Mouse (Mus musculus): ENCODE results near the gene Eme1. TPM values are rescaled to one million over a fixed set of nuclear protein-coding genes. Genes with fewer than 3 reads are reported as not detected.
A peak's percentile ranks its signal among the peaks of the same experiment; 100 is the strongest.

Gene Eme1
- total RNA-seq, 1 experiment from 2014 or later: not detected

DNA sequence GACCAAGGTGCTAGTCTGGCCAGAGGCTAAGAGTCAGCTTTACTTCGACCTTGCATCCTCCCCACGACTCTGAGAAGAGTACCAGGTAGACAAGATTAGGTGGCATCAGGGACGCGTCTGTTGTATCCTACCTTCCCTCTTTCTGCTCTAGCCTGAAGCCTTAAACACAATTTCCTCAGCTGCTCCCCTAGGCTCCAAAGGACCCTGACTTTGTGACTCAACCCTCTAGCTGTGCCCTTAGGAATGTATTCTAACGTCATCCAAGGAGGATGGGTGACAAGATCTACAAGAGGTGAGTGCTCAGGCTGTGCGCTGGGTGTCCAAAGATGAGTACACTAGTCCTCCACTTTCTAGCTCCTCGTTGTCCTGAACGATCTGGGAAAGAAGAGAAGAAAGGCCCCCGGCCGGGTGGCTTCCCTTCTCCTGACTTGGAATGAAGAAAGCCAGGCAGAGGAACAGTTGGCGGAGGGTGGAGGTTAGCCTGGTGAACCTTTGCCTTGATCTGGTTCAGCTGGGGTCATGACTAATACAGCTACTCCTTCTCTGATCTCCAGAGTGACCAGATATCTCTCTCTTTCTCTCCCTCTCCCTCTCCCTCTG is 51.3 kb downstream of the Eme1 start:
- 0 out of 2 replicates have a peak, but pooled peaks have one; percentile 7 for ATAC-seq (replicated peaks; ENCODE audit: insufficient number of reproducible peaks, low FRiP score, low TSS enrichment, poor library complexity, severe bottlenecking)

DNA sequence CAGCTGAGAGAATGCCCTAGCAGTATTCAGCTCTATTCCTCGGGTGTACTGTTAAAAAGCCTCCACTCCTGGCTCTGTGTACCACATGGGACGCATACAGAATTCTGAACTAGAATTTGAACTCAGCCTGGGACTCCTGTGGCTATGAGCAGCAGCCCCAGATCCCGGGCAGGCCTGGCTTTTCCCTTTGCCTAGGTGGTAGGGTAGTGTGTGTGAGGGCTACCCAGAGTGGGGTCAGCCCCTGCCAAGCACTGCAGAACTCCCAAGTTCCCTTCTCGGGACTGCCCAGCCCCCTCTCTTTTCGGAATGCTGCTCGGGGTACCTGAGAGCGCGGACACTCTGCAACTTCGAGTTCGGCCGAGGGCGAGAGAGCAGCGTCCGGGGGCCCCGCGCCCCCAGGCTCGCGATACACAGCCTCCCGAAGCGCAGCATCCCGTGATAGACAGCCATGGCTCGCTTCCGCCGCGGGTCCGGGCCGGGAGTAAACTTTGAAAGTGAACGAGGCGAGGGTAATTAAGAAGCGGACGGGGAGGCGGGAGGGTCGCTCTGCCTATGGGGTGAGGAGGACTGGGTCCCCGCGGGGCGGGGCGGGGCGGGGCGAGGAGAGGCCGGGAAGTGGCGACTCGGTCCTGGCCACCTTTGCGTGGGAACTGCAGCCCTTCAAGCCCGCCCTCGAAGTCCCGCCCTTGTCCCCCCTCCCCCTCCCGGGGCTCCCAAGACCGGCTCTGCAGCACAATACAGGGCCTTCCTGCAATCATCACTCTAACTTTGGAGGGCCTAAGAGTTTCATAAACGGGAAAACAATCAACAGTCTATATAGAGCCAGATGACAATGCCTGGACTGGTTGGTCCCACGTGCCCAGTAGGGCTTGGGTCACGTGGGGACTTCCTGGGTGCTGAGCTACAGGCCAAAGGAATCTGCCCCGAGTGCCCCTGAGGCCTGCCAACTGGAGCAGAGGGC is 52.2 kb downstream of the Eme1 start, which contains the start of gene Acsf2:
Gene Acsf2, minus strand, starts transcription at position 551 of the 961 bp plus-strand sequence.
- peak; percentile 56 for ATAC-seq (replicated peaks; ENCODE audit: insufficient number of reproducible peaks, low FRiP score, low TSS enrichment, poor library complexity, severe bottlenecking)

DNA sequence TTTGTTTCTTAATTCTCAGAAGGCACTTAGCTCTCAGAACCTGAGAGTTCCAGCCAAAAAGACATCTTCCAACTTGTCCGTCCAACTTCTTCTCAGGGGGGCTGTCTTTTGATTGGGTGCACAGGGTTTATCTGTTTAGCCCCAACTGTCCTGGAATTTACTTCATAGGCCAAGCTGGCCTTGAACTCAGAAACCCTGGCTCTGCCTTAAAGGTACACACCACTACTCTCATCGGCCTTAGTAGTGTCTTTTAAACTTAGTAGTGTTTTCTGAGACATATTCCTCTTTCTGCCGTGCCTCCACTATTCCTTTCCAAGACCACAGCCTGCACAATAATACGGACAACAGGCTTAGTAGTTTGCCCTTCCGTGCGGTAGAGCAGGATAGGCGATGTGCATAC is 53.3 kb downstream of the Eme1 start:
- ATAC-seq (replicated peaks; ENCODE audit: insufficient number of reproducible peaks, low FRiP score, low TSS enrichment, poor library complexity, severe bottlenecking): no peak

DNA sequence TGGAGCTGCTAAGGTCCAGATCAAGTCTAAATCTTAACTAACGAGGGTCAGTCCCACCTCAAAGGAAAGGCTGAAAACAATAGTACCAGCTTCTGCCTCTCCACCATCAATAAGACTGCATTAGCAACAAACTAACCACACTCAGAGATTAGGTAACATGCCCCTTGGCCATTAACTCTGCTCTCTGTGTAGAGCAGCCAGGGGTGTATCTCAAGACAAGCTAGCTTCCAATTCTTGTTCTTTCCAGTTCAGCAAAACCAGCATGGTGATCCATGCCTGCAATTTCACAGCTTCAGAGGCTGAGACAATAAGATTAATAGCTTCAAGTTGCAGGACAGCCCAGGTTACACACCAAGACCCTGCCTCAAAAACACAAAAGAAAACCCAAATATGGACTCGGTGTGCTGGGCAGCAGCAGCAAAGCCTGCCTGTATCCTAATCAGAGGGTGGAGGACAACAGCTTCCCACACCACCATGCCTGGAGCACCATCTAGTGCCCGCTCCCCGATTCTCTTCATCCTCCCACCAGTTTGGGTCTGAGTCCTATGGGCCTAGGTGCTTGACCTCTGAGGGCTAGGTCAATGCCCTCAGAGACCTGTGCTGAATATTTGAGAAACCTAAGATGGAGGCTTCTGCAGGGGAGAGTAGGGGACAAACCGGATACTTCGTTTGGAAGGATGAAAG is 55.2 kb downstream of the Eme1 start:
- no peak for ATAC-seq (replicated peaks; ENCODE audit: insufficient number of reproducible peaks, low FRiP score, low TSS enrichment, poor library complexity, severe bottlenecking)

DNA sequence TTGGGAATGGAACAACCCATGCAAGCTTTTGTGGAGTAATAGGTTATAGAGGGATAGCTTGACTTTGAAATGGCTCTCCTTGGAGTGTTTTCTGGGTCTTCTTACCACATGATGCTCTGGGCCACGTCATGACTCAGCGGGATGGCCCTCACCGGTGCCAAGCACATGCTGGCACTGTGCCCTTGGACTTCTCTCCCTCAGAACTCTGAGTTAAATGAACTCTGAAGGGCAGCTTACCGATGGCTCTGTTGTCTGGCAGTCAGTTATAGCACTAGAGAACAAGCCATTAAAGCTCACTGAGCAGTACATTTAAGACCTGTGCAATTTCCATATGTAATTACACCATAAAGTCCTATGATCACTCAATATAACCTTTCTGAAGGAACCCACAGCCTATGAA is 56.4 kb downstream of the Eme1 start:
- no peak for ATAC-seq (replicated peaks; ENCODE audit: insufficient number of reproducible peaks, low FRiP score, low TSS enrichment, poor library complexity, severe bottlenecking)

DNA sequence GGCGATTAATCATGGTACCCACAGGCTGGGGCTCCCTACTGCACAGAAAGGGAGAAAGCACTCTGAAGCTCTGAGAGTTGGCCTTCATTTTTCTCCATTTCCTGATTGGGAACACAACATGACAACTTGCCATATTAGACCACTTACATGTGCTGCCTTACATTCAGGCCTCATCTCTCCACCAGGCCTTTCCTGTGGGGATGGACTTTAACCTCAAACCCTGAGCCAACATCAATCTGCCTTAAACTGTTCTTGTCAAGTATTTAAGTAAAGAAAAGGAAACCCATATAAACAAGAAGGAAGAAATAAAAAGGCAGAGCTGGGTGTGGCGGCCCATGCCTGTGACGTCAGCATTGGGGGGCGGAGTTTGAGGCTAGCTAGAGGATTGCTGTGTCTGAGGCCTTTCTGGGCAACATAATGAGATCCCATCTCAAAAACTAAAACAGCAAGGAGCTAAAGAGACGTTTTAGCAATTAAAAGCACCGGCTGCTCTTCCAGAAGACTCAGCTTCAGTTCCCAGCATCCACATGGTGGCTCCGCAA is 57.4 kb downstream of the Eme1 start:
- peak; percentile 72; the same call in 1 of the 2 replicates for ATAC-seq (replicated peaks; ENCODE audit: insufficient number of reproducible peaks, low FRiP score, low TSS enrichment, poor library complexity, severe bottlenecking)

Other genes with a start within 250 kb of the Eme1 start
- gene Cacna1g, start 179.8 kb downstream of the Eme1 start, total RNA-seq (2017): not detected in 3 replicates
- gene Spata20, start 167.8 kb downstream of the Eme1 start, total RNA-seq (2017): 0.67 TPM in 1 of 3 replicates, not detected in the others
- not detected in 3 replicates for gene Epn3, start 154.0 kb downstream of the Eme1 start, total RNA-seq (2017)
- 0.19 TPM in 1 of 3 replicates, not detected in the others for gene Mycbpap, start 132.2 kb downstream of the Eme1 start, total RNA-seq (2017)
- gene Rsad1, start 104.7 kb downstream of the Eme1 start, total RNA-seq (2017): 1.6 to 4.8 TPM (median 3.1 TPM) in 3 replicates
- gene Chad, start 88.9 kb downstream of the Eme1 start, total RNA-seq (2017): not detected in 3 replicates
- gene Acsf2, start 52.1 kb downstream of the Eme1 start, total RNA-seq (2017): 1.8 to 10.8 TPM (median 2.8 TPM) in 3 replicates
- gene Lrrc59, start 24.2 kb downstream of the Eme1 start, total RNA-seq (2017): 61.6 to 80.3 TPM (median 69.2 TPM) in 3 replicates
- gene Mrpl27, start 197 bp downstream of the Eme1 start, total RNA-seq (2017): 13.2 to 23.6 TPM (median 19.1 TPM) in 3 replicates
- gene Xylt2, start 23.6 kb upstream of the Eme1 start, total RNA-seq (2017): 7.1 to 16.8 TPM (median 11.4 TPM) in 3 replicates
- not detected in 3 replicates for gene Gm11541, start 50.5 kb upstream of the Eme1 start, total RNA-seq (2017)
- gene Cdc34b, start 87.8 kb upstream of the Eme1 start, total RNA-seq (2017): not detected in 3 replicates
- gene Tmem92, start 128.7 kb upstream of the Eme1 start, total RNA-seq (2017): not detected in 3 replicates

Measured in monocyte, adult 5-6 weeks (primary cell).